Mouse (Mus musculus) embryo, embryonic 11.5 days (tissue): Measurements from ENCODE around the gene Arl6.

Experiments used
- DNase-seq: peaks from one replicate; pipeline ENCODE4 v3.0.0-alpha.2; 2012; ENCODE audit warnings: low read depth, low spot score

Gene Arl6

DNA sequence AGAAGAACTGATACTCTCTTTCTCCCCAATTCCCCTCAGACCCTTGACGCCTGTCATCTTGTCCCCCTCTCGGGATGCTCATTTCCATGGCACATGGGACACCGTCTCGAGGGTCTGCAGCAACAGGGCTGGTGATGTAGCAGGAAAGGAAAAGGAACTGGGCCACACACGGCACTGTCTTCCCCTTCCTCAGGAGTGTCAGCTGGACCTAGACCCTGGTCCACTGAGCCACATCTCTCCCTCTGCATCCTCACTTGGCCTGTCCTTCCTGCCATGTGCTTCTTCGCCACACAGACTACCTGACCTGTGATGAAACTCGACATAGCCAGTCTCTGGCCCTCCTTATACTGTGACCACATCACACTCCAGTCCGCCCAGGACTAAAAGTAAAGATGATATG, 52.3 kb downstream of the Arl6 start:
- no peak for DNase-seq

DNA sequence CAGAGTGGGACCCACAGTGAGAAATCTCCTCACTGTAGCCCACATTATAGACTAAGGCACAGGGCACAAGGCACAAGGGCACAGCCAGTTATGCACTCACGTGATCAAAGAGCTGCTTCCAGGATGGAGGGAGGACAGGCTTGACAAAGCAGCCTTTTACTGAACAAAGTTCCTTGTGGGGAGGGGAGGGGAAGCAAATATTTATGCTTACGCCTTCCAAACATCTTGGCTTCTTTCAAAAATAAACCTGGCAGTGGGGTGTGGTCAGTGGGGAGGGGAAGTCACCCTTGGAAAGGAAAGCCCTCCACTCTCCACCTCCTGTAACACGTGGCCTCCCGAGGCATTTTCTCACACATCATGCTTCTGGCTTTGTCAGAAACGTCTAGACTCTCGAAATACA, 52.9 kb downstream of the Arl6 start:
- DNase-seq, result no peak

DNA sequence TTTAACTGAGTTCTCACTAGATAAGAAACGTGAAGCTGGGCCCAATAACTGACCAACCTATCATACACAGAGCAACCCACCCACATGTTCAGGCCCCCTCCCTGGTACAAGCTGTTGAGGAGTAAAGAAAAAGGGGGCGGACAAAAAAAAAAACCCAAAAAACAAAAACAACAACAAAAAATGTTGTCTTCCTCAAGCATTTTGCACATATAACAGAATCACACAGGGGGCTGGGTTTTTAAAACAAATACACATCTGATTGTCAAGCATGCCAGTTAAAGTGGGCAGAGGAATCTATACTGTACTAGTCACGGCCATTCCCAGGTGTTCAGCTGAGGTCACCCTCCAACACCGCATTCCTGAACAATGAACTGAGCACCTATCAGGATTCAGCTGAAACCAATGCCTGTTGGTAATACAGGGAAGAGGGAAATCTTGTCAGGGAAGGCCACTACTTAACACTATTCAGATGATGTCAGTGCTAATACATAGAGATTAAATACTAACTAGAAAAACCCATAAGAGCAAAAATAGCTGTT, 53.4 kb downstream of the Arl6 start:
- DNase-seq, result no peak

DNA sequence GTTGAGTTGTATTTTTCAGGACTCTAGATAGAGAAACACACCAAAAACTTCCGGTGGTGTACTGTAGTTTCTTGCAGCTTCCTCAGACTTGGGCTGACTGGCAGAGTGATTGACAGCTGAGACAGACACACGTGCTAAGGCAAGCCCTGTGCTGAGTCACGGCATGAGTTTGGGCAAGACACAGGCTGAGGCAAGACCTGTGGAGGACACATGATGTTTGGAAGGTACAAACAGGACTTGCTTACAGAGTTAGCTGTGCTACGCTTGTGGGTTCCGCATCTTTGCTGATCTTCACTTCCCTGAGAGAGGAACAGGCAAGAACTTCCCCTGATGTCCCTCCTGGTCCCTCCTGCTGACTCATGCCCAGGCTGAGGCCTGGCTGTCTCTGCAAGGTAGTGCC, 55.7 kb downstream of the Arl6 start:
- no peak for DNase-seq

DNA sequence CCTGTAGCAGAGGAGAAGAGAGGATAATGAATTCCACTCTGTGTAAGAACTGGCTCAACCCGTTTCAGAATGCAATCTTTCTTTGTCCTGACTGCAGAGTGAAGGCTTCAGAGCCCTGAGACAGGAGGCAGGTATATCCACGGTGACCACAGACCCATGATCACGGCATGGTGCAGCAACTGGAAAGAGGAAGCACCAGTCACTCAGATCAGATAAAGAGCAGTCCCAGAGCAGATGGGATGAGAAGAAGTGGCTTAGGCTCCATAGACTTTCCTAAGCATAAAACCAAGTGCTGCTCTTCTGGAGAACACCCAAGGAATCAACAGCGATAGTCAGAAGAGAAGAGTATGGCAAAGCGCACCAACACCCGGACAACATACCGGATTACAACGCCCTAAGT, 60.0 kb downstream of the Arl6 start:
- DNase-seq, result no peak

DNA sequence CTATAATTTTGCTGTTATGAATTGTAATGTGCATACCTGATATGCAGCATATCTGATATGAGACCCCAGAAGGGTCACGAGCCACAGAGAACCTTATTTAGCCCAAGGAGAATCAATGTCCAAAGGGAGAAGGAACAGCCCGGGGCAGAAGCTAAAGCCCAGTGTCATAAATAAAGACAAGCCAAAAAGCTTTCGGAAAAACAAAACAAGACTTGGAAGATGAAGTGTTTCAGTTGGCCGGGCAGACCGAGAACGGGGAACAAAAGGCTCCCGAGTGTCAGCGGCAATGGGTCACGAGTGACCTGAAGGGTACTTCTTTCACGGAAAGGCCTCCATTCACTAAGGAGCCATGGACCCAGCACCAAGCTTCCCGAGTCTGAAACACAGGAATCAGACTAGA, 65.2 kb downstream of the Arl6 start:
- DNase-seq, result no peak

DNA sequence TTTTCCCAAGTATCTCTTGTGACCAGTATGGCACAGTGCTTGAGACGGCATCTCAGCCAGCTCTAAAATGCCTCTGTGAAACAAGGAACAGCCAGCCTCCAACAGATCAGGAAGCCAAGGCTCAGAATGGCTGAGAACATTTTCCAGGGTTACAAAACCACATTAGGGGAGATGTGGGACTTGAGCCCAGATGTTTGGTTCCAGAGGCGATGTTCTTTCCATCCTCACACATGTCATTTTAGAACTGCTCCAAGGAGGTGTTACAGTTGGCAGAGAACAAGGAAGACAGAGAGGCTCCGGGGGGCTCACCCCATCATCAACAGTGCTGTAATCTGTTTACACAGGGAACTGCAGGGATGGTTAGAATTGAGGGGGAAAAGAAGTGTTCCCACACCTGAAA, 66.5 kb downstream of the Arl6 start:
- no peak for DNase-seq

DNA sequence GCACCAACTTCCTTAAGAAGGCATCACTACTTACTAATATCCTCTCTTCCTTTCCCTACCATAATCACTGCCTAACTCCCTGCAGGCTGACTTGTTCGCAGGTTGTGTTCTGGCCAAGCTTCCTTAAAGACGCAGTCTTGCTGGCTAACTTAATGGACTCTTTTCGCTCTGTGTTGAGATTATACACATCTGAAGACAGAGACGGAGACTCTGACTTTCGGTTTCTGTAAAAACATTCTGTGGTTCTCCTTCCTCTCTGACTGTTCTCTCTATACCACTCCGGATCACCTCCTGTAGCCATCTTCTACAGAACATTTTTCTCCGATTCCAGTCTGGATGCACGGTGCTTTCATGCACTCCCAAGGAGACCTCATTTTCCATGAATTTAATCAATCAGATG, 68.4 kb downstream of the Arl6 start:
- no peak for DNase-seq

DNA sequence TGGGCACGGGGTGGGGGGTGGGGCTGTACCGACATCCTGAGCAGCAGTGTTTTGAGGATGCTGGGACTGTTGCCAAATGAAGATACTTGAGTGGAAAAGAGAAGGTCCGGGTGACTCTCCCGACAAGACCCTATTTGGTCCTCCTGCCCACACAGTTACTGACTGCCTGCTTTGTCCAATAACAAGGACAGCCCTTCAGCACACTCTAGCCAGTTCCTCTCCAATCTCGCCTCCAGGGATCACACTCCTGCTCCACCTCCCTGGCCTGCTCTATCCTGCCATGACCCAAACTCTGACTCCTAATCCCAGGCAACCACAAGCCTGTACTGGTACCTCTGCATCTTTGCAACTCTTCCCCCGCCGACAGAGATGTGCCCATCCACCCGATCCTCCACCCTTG, 69.4 kb downstream of the Arl6 start:
- DNase-seq, result no peak

DNA sequence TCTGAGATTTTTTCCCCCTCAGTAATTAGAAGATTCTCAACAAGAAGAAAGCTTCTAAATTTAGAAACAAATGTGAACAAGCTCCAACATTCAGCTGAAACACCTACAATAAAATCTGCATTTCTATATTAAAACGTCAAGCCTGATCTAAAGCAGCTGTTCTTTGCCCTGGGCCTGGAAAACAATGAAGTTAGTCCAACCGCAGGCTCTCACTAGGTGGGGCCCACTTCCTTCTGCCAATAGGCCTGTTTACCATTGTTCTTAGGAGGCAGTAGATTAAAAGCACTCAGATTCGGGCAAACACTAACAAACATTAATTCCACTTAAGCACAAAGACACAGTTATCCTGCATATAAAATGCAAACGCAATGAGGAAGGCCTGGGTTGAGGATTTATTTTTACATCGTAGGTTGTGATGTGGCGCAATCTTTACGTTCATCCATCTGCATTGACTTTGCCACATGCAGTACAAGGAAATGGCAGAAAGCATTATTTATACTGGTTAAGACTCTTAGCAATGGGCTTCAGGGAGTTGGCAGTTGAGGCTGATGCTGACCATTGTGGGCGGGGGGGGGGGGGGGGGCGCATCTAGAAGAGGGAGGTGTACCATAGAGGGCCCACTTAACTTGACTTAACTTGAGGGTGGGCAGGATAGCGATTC, 71.3 kb downstream of the Arl6 start:
- DNase-seq, result no peak

DNA sequence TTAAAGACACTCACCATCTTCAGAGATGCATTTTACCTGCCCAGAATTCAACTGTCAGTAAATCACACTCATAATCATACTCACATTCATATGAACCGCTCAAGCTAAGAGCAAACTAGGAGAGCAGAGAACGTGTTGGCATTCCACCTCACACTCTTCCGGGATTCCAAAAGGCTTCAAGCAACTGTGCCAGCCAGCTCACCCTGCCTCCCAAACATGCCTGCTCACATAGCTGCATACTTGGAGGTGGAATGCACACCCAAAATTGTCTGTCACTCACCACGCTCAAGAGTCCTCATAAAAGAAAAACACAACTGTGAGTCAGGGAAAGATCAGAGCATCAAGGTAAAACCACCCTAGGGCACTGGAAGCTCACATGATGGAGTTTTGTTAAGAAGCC, 72.8 kb downstream of the Arl6 start:
- no peak for DNase-seq

DNA sequence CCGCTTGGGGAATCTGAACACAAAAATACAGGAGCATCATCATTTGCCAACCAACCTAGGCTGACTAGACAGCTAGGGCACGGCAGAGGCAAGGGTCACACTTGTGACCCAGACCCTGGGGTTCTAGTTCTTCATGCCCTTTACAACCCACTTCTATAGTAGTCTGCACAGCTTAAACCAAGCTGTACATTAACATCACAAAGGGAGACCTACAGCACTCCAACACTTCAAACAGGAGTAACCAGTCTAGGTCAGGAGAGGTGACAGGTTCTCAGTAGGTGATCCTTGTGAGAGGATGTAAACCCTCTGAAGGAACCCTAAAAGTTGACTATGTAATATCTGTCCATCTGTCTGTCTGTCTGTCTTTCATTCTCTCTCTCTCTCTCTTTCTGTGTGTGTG, 73.6 kb downstream of the Arl6 start:
- no peak for DNase-seq

DNA sequence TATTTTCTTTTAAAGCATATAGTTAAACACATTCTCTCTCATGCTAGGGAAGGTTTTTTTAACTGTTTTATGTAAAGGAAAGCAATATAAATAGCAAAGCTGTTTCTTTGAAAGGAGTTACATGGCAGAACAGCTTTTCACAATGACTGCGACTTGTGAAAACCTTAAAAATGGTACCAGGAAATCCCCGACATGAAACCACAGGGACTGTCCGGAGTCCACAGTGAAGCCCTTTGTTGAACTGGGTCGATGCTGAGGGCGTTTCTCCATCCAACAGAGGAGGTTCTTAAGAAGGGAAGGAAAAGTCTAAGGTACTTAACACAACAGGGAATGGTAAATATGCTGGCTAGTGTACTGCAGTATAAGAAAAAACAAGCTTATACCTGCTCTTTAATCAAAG, 75.2 kb downstream of the Arl6 start:
- DNase-seq, result no peak
